Mouse (Mus musculus) thymus, adult 2 months (tissue): ENCODE measurements around the gene Fnbp1l.

Source experiments
- CTCF ChIP-seq: fragments of 200-500 bp; IDR thresholded peaks from 2 replicates; pipeline ENCODE4 v1.5.1; 2012; ENCODE audit warnings: mild to moderate bottlenecking, control low read depth, low read length, moderate library complexity, borderline replicate concordance; ENCODE audit not compliant: control insufficient read depth, poor library complexity, insufficient read depth; ENCODE audit errors: extremely low read depth
- POLR2A ChIP-seq: fragments of 200-500 bp; IDR thresholded peaks from 2 replicates; pipeline ENCODE4 v1.6.1; 2012; ENCODE audit warnings: mild to moderate bottlenecking, low read length, control low read depth, moderate library complexity; ENCODE audit not compliant: control insufficient read depth, poor library complexity, insufficient read depth; ENCODE audit errors: extremely low read depth

DNA sequence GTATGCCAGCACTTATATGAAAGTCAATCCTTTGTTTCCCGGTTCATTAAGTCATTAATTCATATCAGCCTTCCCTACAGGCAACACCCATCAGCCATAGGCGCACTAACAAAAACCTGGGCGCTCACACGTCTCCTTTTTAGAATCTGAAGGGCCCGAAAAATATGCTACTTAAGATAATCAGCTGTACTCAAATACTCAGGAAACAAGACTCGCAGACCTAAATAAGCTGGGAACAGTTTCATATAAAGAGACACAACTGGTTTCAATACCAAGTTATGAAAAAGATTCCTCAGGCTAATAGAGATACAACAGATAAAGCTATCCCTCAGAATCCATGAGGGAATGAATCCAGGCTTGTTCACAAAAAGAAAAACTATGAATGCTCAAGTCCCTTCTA lies 7.0 kb downstream of the Fnbp1l start:
- TF ChIP-seq CTCF (no peak), POLR2A (no peak)
